Comparison of ENCODE assay signal across 8 mouse cellular contexts in the genomic region with DNA sequence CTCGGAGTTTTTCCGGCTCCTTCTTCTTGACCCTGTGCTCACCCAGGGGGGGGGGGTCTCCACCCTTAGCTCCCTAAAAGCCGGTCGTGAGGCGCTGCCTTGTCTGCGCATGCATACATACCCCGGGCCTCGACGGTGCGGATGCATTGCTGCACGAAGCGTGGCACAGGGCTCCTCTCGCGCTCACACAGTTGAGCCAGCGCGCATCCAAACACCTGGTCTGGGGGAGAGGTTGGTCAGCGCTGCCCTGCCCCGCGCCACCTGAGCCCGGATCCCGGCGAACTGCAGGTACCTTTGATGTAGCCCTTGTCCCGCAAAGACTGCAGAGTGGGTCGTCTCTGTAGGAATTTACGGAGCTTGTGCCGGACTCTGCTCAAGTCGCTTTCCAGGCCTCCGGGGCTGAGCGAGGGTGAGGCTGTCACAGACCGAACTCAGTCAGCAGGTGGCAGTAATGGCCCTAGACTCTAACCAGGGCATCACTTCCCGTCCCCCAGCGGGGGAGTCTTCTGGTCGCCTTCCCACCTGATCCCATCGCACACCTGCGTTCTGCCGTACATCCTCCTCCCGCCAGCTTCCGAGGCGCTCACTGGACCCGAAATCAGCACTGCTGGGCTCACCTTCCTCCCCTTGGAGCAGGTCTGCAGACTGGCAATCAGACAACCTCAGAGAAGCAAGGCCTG. TPM values are rescaled to one million over a fixed set of nuclear protein-coding genes. Genes with fewer than 3 reads are reported as not detected.
DNase-seq lines count a peak whose midpoint lies in the region; ATAC-seq lines count a peak whose summit lies in the region.
"Had no signal": no experiment of that assay in that cellular context is flagged by ENCODE, and none has a peak within 500 bp of the region (broad histone marks: within the 10 kb centered on the region; RNA-seq: fewer than 3 reads in every experiment).

No protein-coding gene starts in this region.

- intact Hi-C loops in heart, postnatal 10 days (cut with DNase I), result loop anchor here (2.0 kb wide), 2 partner anchors 69 to 223 kb away; no protein-coding TSS in a partner anchor

- peak overlapping the region; percentile 29 for H3K4me3 ChIP-seq in midbrain, embryonic 15.5 days
- H3K4me3 ChIP-seq: myocyte had no signal

- no peak overlapping the region for H3K27ac ChIP-seq in midbrain, embryonic 15.5 days

- H3K4me2 ChIP-seq in midbrain, embryonic 15.5 days, result peak overlapping the region; percentile 52

- peak; percentile 86 for DNase-seq in ES-CJ7 (ENCODE audit: low read depth, low spot score)
- peak; percentile 83 for DNase-seq in WW6 (ENCODE audit: low read depth, low spot score)
- DNase-seq in embryo, embryonic 9.5 days (ENCODE audit: extremely low spot score), result peak; percentile 66
- peak; percentile 48 to 69 for DNase-seq in heart, postnatal 10 days
- DNase-seq in layer of hippocampus, adult 9-11 months, result peak; percentile 63

- H3K9me3 ChIP-seq in midbrain, embryonic 15.5 days, result no peaks in the 10 kb centered on the region

- peak overlapping the region; percentile 5; the same call in 1 of the 2 replicates for H3K9ac ChIP-seq in midbrain, embryonic 15.5 days

- ATAC-seq in midbrain, embryonic 15.5 days (replicated peaks), result no peak
- no peak for ATAC-seq in erythroblast, adult 5-6 weeks (replicated peaks; ENCODE audit: low FRiP score, poor library complexity, severe bottlenecking)

- WGBS in midbrain, embryonic 15.5 days, result 10% methylated on average over 40 of the region's 40 CpGs

- H3K27me3 ChIP-seq in midbrain, embryonic 15.5 days (replicated peaks), result peaks cover 26% of the 10 kb centered on the region

- no peaks in the 10 kb centered on the region for H3K36me3 ChIP-seq in midbrain, embryonic 15.5 days (replicated peaks)

- H3K4me1 ChIP-seq in midbrain, embryonic 15.5 days, result peaks cover 17% of the 10 kb centered on the region

RNA-seq across cellular contexts. Expression of gene Arhgap27, which starts 29.6 kb away (rescaled TPM):
- total RNA-seq in heart, postnatal 10 days (2021), result 10 to 100 TPM; 28.6 to 34.3 TPM
- polyA plus RNA-seq in midbrain, embryonic 15.5 days (2015; fragmentation: Nextera tagmentation; extraction: Ambion mirVana), result 3.9 and 4.6 TPM in 2 replicates
- 5.6 and 7.9 TPM in 2 replicates for total RNA-seq in erythroblast, adult 5-6 weeks (2015; ENCODE audit: low replicate concordance)
- 4.9 and 5.7 TPM in 2 replicates for total RNA-seq in erythroblast, adult 5-6 weeks (2017; ENCODE audit: low replicate concordance)
